Mouse (Mus musculus): ENCODE measurements at regions not wholly inside any gene's neighbourhood (a gene's known extent, or its start where the extent isn't known, plus 50 kb on each side); places are given as distances from the start of the nearest gene placed in this dataset.

- no peak for DNase-seq (ENCODE audit: low spot score in 2 of 2)
Observed at GRCm38 (mm10) chr13:78580863-78581595, 381.5 kb upstream of the Nr2f1 start.

GRCm38 (mm10) chr13:78577497-78577896 is 377.9 kb upstream of the Nr2f1 start:
- no peak for DNase-seq (ENCODE audit: low spot score in 2 of 2)

- DNase-seq (ENCODE audit: low spot score in 2 of 2), result peak; percentile 29 to 36
Observed at GRCm38 (mm10) chr13:78576300-78577296, 377.0 kb upstream of the Nr2f1 start.

GRCm38 (mm10) chr13:78571093-78571492 is 371.5 kb upstream of the Nr2f1 start:
- DNase-seq (ENCODE audit: low spot score in 2 of 2), result peak in 1 of 2 experiments; percentile 16

GRCm38 (mm10) chr13:78524446-78524937 is 324.9 kb upstream of the Nr2f1 start:
- no peak for DNase-seq (ENCODE audit: low spot score in 2 of 2)

GRCm38 (mm10) chr13:78520771-78521170 is 321.2 kb upstream of the Nr2f1 start:
- DNase-seq (ENCODE audit: low spot score in 2 of 2), result no peak

- DNase-seq (ENCODE audit: low spot score in 2 of 2), result no peak
Observed at GRCm38 (mm10) chr13:78520186-78520585, 320.6 kb upstream of the Nr2f1 start.

- no peak for DNase-seq (ENCODE audit: low spot score in 2 of 2)
Observed at GRCm38 (mm10) chr13:78500551-78500950, 301.0 kb upstream of the Nr2f1 start.

- no peak for DNase-seq (ENCODE audit: low spot score in 2 of 2)
Observed at GRCm38 (mm10) chr13:78483760-78484357, 284.3 kb upstream of the Nr2f1 start.

GRCm38 (mm10) chr13:78482929-78483759 is 283.6 kb upstream of the Nr2f1 start:
- no peak for DNase-seq (ENCODE audit: low spot score in 2 of 2)

GRCm38 (mm10) chr13:78451333-78452070 is 251.9 kb upstream of the Nr2f1 start:
- DNase-seq (ENCODE audit: low spot score in 2 of 2), result no peak

GRCm38 (mm10) chr13:78446726-78447031 is 247.1 kb upstream of the Nr2f1 start:
- DNase-seq (ENCODE audit: low spot score in 2 of 2), result no peak

- DNase-seq (ENCODE audit: low spot score in 2 of 2), result no peak
Observed at GRCm38 (mm10) chr13:78445891-78446725, 246.6 kb upstream of the Nr2f1 start.

GRCm38 (mm10) chr13:78444691-78445349 is 245.3 kb upstream of the Nr2f1 start:
- DNase-seq (ENCODE audit: low spot score in 2 of 2), result no peak

GRCm38 (mm10) chr13:78428469-78428868 is 228.9 kb upstream of the Nr2f1 start:
- DNase-seq (ENCODE audit: low spot score in 2 of 2), result no peak

GRCm38 (mm10) chr13:78428084-78428445 is 228.5 kb upstream of the Nr2f1 start:
- DNase-seq (ENCODE audit: low spot score in 2 of 2), result no peak

- peak; percentile 20 to 47 for DNase-seq (ENCODE audit: low spot score in 2 of 2)
Observed at GRCm38 (mm10) chr13:78427141-78428083, 227.9 kb upstream of the Nr2f1 start.

- DNase-seq (ENCODE audit: low spot score in 2 of 2), result no peak
Observed at GRCm38 (mm10) chr13:78426306-78426921, 226.9 kb upstream of the Nr2f1 start.
